In genomic region chr2:144044726-144045125, GRCm38 (mm10) we compare ENCODE assay signal across 12 mouse cellular contexts. TPM values are rescaled to one million over a fixed set of nuclear protein-coding genes. Genes with fewer than 3 reads are reported as not detected.
A peak's percentile ranks its signal among the peaks of the same experiment; 100 is the strongest.
DNase-seq lines count a peak whose midpoint lies in the region; ATAC-seq and TF ChIP-seq lines count a peak whose summit lies in the region.
"Had no signal": no experiment of that assay in that cellular context is flagged by ENCODE, and none has a peak within 500 bp of the region (broad histone marks: within the 10 kb centered on the region; RNA-seq: fewer than 3 reads in every experiment).

No protein-coding gene starts in this region.

- no peaks in the 10 kb centered on the region for H3K36me3 ChIP-seq in kidney, embryonic 14.5 days (ENCODE audit: control insufficient read depth, insufficient read depth, low read length)
- no peaks in the 10 kb centered on the region for H3K36me3 ChIP-seq in intestine, postnatal 0 days (ENCODE audit: control insufficient read depth, insufficient read depth)
- H3K36me3 ChIP-seq: G1E; limb, embryonic 12.5 days had no signal

- no peak overlapping the region for H3K9ac ChIP-seq in kidney, embryonic 14.5 days (ENCODE audit: low read depth, low read length)
- H3K9ac ChIP-seq in intestine, postnatal 0 days (ENCODE audit: low read depth, low read length): no peak overlapping the region
- H3K9ac ChIP-seq: limb, embryonic 12.5 days; midbrain, embryonic 13.5 days had no signal

- no peaks in the 10 kb centered on the region for H3K27me3 ChIP-seq in kidney, embryonic 14.5 days (ENCODE audit: control insufficient read depth, insufficient read depth, low read length)
- H3K27me3 ChIP-seq in intestine, postnatal 0 days (replicated peaks; ENCODE audit: control insufficient read depth, insufficient read depth, low read length): no peaks in the 10 kb centered on the region
- H3K27me3 ChIP-seq: limb, embryonic 12.5 days; midbrain, embryonic 13.5 days had no signal

- no peak overlapping the region for H3K4me2 ChIP-seq in kidney, embryonic 14.5 days (replicated peaks; ENCODE audit: low read depth, low read length)
- H3K4me2 ChIP-seq in intestine, postnatal 0 days (replicated peaks; ENCODE audit: low read depth): no peak overlapping the region
- H3K4me2 ChIP-seq: limb, embryonic 12.5 days; midbrain, embryonic 13.5 days had no signal

- TF ChIP-seq CTCF in intestine, postnatal 0 days (IDR thresholded peaks at IDR 0.05; ENCODE audit: low read depth): no peak

- ATAC-seq in kidney, embryonic 14.5 days (ENCODE audit: low FRiP score, low TSS enrichment): no peak
- no peak for ATAC-seq in intestine, postnatal 0 days
- ATAC-seq: midbrain, embryonic 13.5 days had no signal

- H3K27ac ChIP-seq in kidney, embryonic 14.5 days (ENCODE audit: low read depth, low read length): no peak overlapping the region
- no peak overlapping the region for H3K27ac ChIP-seq in intestine, postnatal 0 days (ENCODE audit: low read depth, low read length)
- H3K27ac ChIP-seq: limb, embryonic 12.5 days; midbrain, embryonic 13.5 days had no signal

- 0 out of 2 replicates have a peak, but pooled peaks cover 4% of the 10 kb centered on the region for H3K4me1 ChIP-seq in kidney, embryonic 14.5 days (ENCODE audit: control insufficient read depth, insufficient read depth, low read length)
- no peaks in the 10 kb centered on the region for H3K4me1 ChIP-seq in intestine, postnatal 0 days (replicated peaks; ENCODE audit: control insufficient read depth, insufficient read depth, low read length)

- no peak overlapping the region for H3K4me3 ChIP-seq in kidney, embryonic 14.5 days (ENCODE audit: low read length)
- H3K4me3 ChIP-seq in intestine, postnatal 0 days (ENCODE audit: low read depth, low read length): no peak overlapping the region
- H3K4me3 ChIP-seq: limb, embryonic 12.5 days; midbrain, embryonic 13.5 days had no signal

- intact Hi-C loops in gastrocnemius, postnatal 14 days (cut with DNase I; ENCODE audit: low total_unique reads): no loop called here

- H3K9me3 ChIP-seq in kidney, embryonic 14.5 days (ENCODE audit: control insufficient read depth, low read length): peaks cover 16% of the 10 kb centered on the region; the same call in 1 of the 2 replicates
- peaks cover 6% of the 10 kb centered on the region; the same call in 1 of the 2 replicates for H3K9me3 ChIP-seq in intestine, postnatal 0 days (ENCODE audit: control insufficient read depth)
- H3K9me3 ChIP-seq: G1E had no signal

- 79% methylated on average over 6 of the region's 6 CpGs for WGBS in kidney, embryonic 14.5 days
- 80% methylated on average over 6 of the region's 6 CpGs for WGBS in intestine, postnatal 0 days

- peak; percentile 3 for DNase-seq in lung, postnatal 25 days (ENCODE audit: low spot score)
- no peak for DNase-seq in lung, postnatal 4 days
- peak; percentile 63 for DNase-seq in gastrocnemius, postnatal 14 days
- DNase-seq in left cerebral cortex, adult 11 months (ENCODE audit: low spot score): peak; percentile 61
- DNase-seq in telencephalon, adult 2 months (ENCODE audit: low read depth, low spot score): peak; percentile 85
- DNase-seq in Muller cell, postnatal 12 days (ENCODE audit: inconsistent ontology term): no peak

RNA-seq across cellular contexts. Expression of gene Banf2, which starts 11.9 kb away (rescaled TPM):
- total RNA-seq in gastrocnemius, postnatal 14 days (2021): not detected
- not detected in 2 replicates for polyA plus RNA-seq in kidney, embryonic 14.5 days (2014; fragmentation: Nextera tagmentation; extraction: Ambion mirVana)
- polyA plus RNA-seq in intestine, postnatal 0 days (2015; fragmentation: Nextera tagmentation; extraction: Ambion mirVana): not detected in 2 replicates
- total RNA-seq: G1E; gastrocnemius, postnatal 4 days had no signal
- polyA plus RNA-seq: G1E; limb, embryonic 12.5 days; midbrain, embryonic 13.5 days had no signal

RNA-seq across cellular contexts. Expression of gene Rrbp1, which starts 33.7 kb away (rescaled TPM):
- 10 to 100 TPM; 73.6 to 99.8 TPM for total RNA-seq in gastrocnemius, postnatal 14 days (2021)
- 95.4 and 97.1 TPM in 2 replicates for polyA plus RNA-seq in kidney, embryonic 14.5 days (2014; fragmentation: Nextera tagmentation; extraction: Ambion mirVana)
- 156 and 166 TPM in 2 replicates for polyA plus RNA-seq in intestine, postnatal 0 days (2015; fragmentation: Nextera tagmentation; extraction: Ambion mirVana)

Comparison
In these comparisons a context has a peak if more than half of its experiments do, and no peak if none do; other contexts are left out.
1. DNase-seq: peak in lung, postnatal 25 days (single experiment), gastrocnemius, postnatal 14 days (single experiment), left cerebral cortex, adult 11 months (single experiment) and telencephalon, adult 2 months (single experiment); none in lung, postnatal 4 days (0 of 2) and Muller cell, postnatal 12 days (single experiment).